Mouse (Mus musculus) ES-Bruce4 (cell line): ENCODE measurements around the gene Irf8. TPM values are rescaled to one million over a fixed set of nuclear protein-coding genes. Genes with fewer than 3 reads are reported as not detected.

Experiments
- H3K27ac ChIP-seq: 2 replicates; pipeline ENCODE4 v1.5.1; 2012; ENCODE audit warnings: low read length, inconsistent platforms; ENCODE audit not compliant: insufficient read depth
- H3K27me3 ChIP-seq: 2 replicates; pipeline ENCODE4 v1.6.1; 2012; ENCODE audit warnings: mild to moderate bottlenecking, low read length, inconsistent platforms; ENCODE audit not compliant: control insufficient read depth, poor library complexity, insufficient read depth, severe bottlenecking
- H3K36me3 ChIP-seq: 2 replicates; pipeline ENCODE4 v1.6.1; 2012; ENCODE audit warnings: inconsistent platforms, mild to moderate bottlenecking, low read length, moderate library complexity; ENCODE audit not compliant: control insufficient read depth, poor library complexity, insufficient read depth, severe bottlenecking
- H3K4me1 ChIP-seq: one replicate; pipeline ENCODE4 v1.8.1; 2011; ENCODE audit warnings: low read length; ENCODE audit not compliant: control insufficient read depth, insufficient read depth
- H3K4me3 ChIP-seq: 2 replicates; pipeline ENCODE4 v1.5.1; 2011; ENCODE audit warnings: low read depth, mild to moderate bottlenecking, low read length
- H3K9ac ChIP-seq: 2 replicates; pipeline ENCODE4 v1.6.1; 2012; ENCODE audit warnings: low read depth, mild to moderate bottlenecking, inconsistent platforms; ENCODE audit not compliant: poor library complexity, severe bottlenecking
- H3K9me3 ChIP-seq: replicated peaks from 2 replicates; pipeline ENCODE4 v1.6.1; 2012; ENCODE audit warnings: mild to moderate bottlenecking, low read length, inconsistent platforms; ENCODE audit not compliant: control insufficient read depth, poor library complexity, insufficient read depth, severe bottlenecking
- CTCF ChIP-seq: IDR thresholded peaks from one replicate; pipeline ENCODE4 v1.8.1; 2011; ENCODE audit warnings: low read depth, low read length
- EP300 ChIP-seq: IDR thresholded peaks from 2 replicates; pipeline ENCODE4 v1.6.1; 2011; ENCODE audit warnings: low read depth, low read length; ENCODE audit not compliant: insufficient read depth
- POLR2A ChIP-seq: IDR thresholded peaks from one replicate; pipeline ENCODE4 v1.8.1; 2011; ENCODE audit warnings: low read length; ENCODE audit not compliant: insufficient read depth
- polyA plus RNA-seq: library from polyadenylated mRNA; stranded (reverse); fragments of >200 nt; gene quantifications from 2 replicates; pipeline ENCODE4 v1.2.4, GENCODE M21; 2011; ENCODE audit warnings: low read depth; ENCODE audit not compliant: missing spikeins, insufficient read depth, insufficient read length

Irf8 gene
- polyA plus RNA-seq, 1 experiment = 0.91 TPM

DNA sequence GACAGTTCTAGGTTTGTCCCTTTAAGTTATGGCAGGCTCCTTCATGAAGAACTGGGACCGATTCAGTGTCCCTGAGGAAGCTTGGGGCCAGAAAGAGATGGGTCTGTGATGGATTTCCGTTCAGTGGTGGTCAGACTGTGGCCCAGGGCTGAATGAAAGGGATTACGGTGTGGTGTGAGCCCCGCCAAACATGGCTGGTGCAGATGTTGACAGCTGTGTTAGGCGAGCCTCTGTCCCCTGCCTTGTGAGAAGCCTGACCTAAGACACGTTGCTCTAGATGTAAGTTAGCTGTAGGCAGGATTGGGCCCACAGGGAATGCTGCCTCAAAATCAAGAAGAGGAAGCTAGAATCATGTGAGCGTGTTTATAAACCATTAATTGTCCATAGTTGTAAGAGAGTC, 1.0 kb downstream of the Irf8 start:
- Histone ChIP-seq H3K36me3 (no peaks in the 10 kb centered on the region), H3K9me3 (no peaks in the 10 kb centered on the region), H3K4me1 (no peaks in the 10 kb centered on the region), H3K27me3 (no peaks in the 10 kb centered on the region; the same call in 1 of the 2 replicates), H3K9ac (no peak overlapping the region), H3K27ac (no peak overlapping the region), H3K4me3 (no peak overlapping the region)
- TF ChIP-seq CTCF = no peak
- no peak for TF ChIP-seq POLR2A
- no peak for TF ChIP-seq EP300

DNA sequence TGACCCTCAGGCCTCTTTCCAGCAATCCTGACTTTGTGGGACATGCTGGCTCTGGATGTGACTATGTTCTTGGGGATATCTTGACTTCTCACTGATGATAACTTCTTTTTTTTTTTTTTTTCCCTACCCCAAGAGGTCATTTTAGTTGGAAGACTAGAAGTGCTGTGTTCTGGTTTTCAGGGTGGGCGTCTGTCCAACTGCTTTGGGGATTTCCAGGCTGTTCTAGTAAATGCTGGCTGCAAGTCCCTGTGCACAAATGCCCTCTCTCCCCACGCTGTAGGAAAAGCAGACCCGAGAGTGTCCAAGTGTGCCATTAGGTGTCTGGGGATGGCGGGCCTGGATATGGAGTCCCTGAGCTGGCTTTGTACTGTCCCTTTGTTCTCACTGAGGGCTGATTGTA, 2.6 kb downstream of the Irf8 start:
- Histone ChIP-seq H3K4me1 (no peaks in the 10 kb centered on the region), H3K9me3 (no peaks in the 10 kb centered on the region), H3K9ac (no peak overlapping the region), H3K27me3 (no peaks in the 10 kb centered on the region; the same call in 1 of the 2 replicates), H3K4me3 (no peak overlapping the region), H3K36me3 (no peaks in the 10 kb centered on the region), H3K27ac (no peak overlapping the region)
- TF ChIP-seq EP300 = no peak
- no peak for TF ChIP-seq POLR2A
- no peak for TF ChIP-seq CTCF

DNA sequence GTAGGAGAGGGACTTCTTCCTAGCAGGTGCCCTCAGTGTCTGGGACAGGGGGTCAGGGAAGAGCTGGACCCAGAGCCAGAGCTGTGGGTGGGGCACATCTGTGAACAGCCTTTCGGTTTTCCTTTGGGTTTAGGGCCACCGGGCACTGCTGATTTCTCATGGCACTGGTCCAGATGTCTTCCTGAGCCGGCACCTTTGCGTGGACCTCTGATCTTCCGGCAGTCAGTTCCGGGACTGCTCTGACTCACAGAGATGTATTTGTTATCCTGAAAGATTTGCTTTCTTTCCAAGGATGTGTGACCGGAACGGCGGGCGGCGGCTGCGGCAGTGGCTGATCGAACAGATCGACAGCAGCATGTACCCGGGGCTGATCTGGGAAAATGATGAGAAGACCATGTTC, 3.4 kb downstream of the Irf8 start:
- no peaks in the 10 kb centered on the region for H3K36me3 ChIP-seq
- no peaks in the 10 kb centered on the region for H3K4me1 ChIP-seq
- no peak for TF ChIP-seq POLR2A
- TF ChIP-seq EP300 = no peak
- TF ChIP-seq CTCF = no peak
- no peaks in the 10 kb centered on the region for H3K27me3 ChIP-seq
- no peak overlapping the region for H3K9ac ChIP-seq
- H3K4me3 ChIP-seq = no peak overlapping the region
- H3K27ac ChIP-seq = no peak overlapping the region
- no peaks in the 10 kb centered on the region for H3K9me3 ChIP-seq

DNA sequence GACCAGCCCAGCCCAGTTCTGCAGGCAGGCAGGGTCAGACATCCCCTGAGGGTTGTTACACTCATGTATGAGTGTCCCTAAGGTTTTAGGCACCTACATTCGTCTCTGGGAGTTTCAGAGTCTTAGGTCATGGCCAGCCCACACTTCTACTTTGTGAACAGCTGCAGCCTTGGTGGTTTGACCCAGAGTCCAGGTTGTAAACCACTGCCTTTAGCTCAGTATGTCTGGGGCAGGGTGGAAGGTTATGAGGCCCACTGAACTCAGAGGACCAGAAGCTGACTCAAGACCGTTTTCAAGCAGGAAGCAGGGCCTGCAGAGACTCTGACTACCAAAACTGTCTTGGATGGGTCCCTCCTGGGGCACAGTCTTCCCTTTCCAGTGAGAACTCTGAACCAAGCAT, 4.4 kb downstream of the Irf8 start:
- no peaks in the 10 kb centered on the region for H3K36me3 ChIP-seq
- H3K27me3 ChIP-seq = no peaks in the 10 kb centered on the region
- no peak overlapping the region for H3K27ac ChIP-seq
- no peaks in the 10 kb centered on the region for H3K4me1 ChIP-seq
- no peak overlapping the region for H3K9ac ChIP-seq
- H3K4me3 ChIP-seq = no peak overlapping the region
- TF ChIP-seq POLR2A = no peak
- TF ChIP-seq CTCF = no peak
- TF ChIP-seq EP300 = no peak
- H3K9me3 ChIP-seq = no peaks in the 10 kb centered on the region

DNA sequence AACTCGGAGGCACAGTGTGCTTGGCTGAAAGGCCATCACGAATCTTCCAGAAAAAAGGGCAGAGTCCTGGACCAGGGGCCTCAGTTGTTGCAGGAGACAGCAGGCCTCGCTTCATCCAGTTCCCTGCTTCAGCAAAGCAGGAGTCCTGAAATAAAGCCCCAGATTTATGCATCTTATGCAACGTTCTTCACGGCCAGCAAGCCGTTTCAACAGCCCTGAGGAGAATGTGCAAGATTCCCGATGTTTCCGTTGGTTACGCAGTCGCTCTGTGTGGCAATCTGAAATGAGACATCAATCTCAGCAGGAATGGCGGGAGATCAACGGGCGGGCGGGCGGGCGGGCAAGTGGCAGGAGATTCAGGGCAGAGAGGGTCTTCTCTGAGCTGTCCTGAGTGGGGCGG, 4.8 kb downstream of the Irf8 start:
- Histone ChIP-seq H3K27ac (no peak overlapping the region), H3K9ac (no peak overlapping the region), H3K4me3 (no peak overlapping the region), H3K9me3 (no peaks in the 10 kb centered on the region), H3K4me1 (no peaks in the 10 kb centered on the region), H3K27me3 (no peaks in the 10 kb centered on the region), H3K36me3 (no peaks in the 10 kb centered on the region)
- no peak for TF ChIP-seq CTCF
- no peak for TF ChIP-seq POLR2A
- no peak for TF ChIP-seq EP300

DNA sequence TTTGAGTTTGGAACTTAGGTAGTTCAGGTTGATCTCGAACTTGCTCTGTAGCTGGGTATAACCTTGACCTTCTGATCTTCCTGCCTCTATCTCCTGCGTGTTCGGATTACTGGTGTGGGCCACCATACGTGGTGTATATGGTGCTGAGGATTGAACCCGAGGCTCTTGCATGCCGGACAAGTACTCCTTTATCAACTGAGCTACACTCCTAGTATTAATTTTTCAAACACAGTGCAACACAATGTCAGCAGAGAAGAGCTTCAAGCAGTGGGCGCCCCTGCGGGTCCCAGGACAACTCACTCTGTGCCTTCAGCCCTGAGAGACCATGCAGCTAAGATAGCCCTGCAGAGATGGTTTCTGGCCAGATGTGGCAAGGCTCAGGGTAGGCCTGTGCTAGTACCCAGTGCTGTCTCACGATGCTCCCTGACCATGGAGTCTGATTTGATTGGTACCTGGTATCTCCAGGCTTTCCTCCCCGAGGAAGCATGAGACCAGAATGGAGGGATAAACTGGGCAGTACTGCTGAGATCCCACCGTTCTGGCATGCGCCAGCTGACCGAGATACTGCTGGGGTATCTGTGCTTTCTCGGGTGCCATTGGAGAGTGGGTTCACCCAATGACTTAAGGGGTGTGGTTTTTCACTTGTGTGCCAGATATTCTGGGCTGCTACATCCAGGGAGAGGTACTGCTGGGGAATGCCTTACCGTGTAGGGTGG, 5.8 kb downstream of the Irf8 start:
- no peaks in the 10 kb centered on the region for H3K9me3 ChIP-seq
- no peak overlapping the region for H3K27ac ChIP-seq
- no peaks in the 10 kb centered on the region for H3K27me3 ChIP-seq
- no peaks in the 10 kb centered on the region for H3K4me1 ChIP-seq
- H3K36me3 ChIP-seq = no peaks in the 10 kb centered on the region
- H3K4me3 ChIP-seq = no peak overlapping the region
- H3K9ac ChIP-seq = no peak overlapping the region
- TF ChIP-seq POLR2A (no peak), CTCF (no peak), EP300 (no peak)
